Mouse (Mus musculus): ENCODE measurements around the gene Coro1b. TPM values are rescaled to one million over a fixed set of nuclear protein-coding genes. Genes with fewer than 3 reads are reported as not detected.

Gene Coro1b
- total and polyA plus RNA-seq, 3 experiments: 43.9 to 95.0 (median 45.1) TPM

GRCm38 (mm10) chr19:4139446-4139845 is 9.0 kb upstream of the Coro1b start, which contains the start of gene Gpr152:
Gene Gpr152 (plus strand): TSS chr19:4139787.
- Histone ChIP-seq H3K9ac (ENCODE audit: low read depth, low read length) (no peak within 1 kb of the TSS), H3K27ac (no peak within 1 kb of the TSS), H3K4me1 (ENCODE audit: control insufficient read depth, insufficient read depth, low read length) (no peaks in the 10 kb centered on the region), H3K79me2 (replicated peaks; ENCODE audit: control insufficient read depth, insufficient read depth, low read length) (no peaks in the 10 kb centered on the region), H3K27me3 (ENCODE audit: control insufficient read depth, insufficient read depth, low read length) (no peaks in the 10 kb centered on the region), H3K36me3 (ENCODE audit: control insufficient read depth, insufficient read depth, low read length) (no peaks in the 10 kb centered on the region), H3K4me3 (no peak within 1 kb of the TSS)
- intact Hi-C loops (cut with DNase I): no loop called here
- TF ChIP-seq POLR2A (IDR thresholded peaks at IDR 0.05; ENCODE audit: insufficient read depth, low read depth, low read length): no peak
- no peak for TF ChIP-seq CTCF (IDR thresholded peaks at IDR 0.05)
- TF ChIP-seq EP300 (IDR thresholded peaks at IDR 0.05; ENCODE audit: insufficient read depth, low read depth, low read length): no peak
- no peak for DNase-seq
- 84% methylated on average over 2 of the region's 2 CpGs for WGBS

DNA sequence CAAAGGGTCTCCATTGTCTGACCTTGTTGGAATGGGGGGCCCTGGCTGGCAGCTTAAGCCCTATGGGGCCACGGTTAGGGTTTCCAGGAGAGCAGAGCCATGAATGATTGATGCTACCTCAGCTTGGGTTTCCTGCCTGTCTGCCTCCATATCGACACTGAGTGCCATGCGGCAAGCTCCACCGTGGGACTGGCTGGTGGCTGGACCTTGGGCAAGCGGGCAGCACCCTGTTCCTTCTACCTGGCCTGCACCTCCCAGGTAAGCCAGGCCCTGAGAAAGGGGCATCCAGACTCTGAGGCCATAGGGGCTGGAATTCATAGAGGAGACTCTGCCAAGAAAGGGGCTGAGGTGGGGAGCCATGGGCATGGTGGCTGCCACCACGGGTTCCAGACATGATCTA is 8.3 kb upstream of the Coro1b start:
- DNase-seq: no peak
- intact Hi-C loops (cut with DNase I): no loop called here
- H3K27ac ChIP-seq: no peak overlapping the region
- no peak overlapping the region for H3K9ac ChIP-seq (ENCODE audit: low read depth, low read length)
- H3K79me2 ChIP-seq (replicated peaks; ENCODE audit: control insufficient read depth, insufficient read depth, low read length): no peaks in the 10 kb centered on the region
- no peaks in the 10 kb centered on the region for H3K36me3 ChIP-seq (ENCODE audit: control insufficient read depth, insufficient read depth, low read length)
- WGBS: 82% methylated on average over 6 of the region's 6 CpGs
- H3K4me3 ChIP-seq: no peak overlapping the region
- TF ChIP-seq CTCF (IDR thresholded peaks at IDR 0.05) (no peak), POLR2A (IDR thresholded peaks at IDR 0.05; ENCODE audit: insufficient read depth, low read depth, low read length) (no peak), EP300 (IDR thresholded peaks at IDR 0.05; ENCODE audit: insufficient read depth, low read depth, low read length) (no peak)
- H3K4me1 ChIP-seq (ENCODE audit: control insufficient read depth, insufficient read depth, low read length): 0 out of 2 replicates have a peak, but pooled peaks cover 1% of the 10 kb centered on the region
- H3K27me3 ChIP-seq (ENCODE audit: control insufficient read depth, insufficient read depth, low read length): no peaks in the 10 kb centered on the region

DNA sequence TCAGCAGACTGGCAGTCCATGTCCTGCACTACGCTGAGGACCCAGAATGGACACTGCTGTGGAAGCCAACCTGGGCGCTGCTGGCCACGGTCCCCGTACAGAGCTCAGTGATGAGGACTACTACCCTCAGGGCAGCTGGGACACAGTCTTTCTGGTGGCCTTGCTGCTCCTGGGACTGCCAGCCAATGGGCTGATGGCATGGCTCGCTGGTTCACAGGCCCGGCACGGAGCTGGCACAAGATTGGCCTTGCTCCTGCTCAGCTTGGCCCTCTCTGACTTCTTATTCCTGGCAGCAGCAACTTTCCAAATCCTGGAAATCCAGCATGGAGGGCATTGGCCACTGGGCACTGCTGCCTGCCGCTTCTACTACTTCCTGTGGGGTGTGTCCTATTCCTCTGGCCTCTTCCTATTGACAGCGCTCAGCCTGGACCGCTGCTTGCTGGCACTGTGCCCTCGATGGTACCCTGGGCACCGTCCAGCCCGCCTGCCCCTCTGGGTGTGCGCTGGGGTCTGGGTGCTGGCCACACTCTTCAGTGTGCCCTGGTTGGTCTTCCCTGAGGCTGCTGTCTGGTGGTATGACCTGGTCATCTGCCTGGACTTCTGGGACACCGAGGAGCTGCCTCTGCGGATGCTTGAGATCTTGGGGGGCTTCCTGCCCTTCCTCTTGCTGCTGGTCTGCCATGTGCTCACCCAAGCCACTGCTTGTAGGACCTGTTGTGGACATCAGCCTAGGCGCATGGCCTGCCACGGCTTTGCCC is 5.8 kb upstream of the Coro1b start:
- Histone ChIP-seq H3K79me2 (replicated peaks; ENCODE audit: control insufficient read depth, insufficient read depth, low read length) (no peaks in the 10 kb centered on the region), H3K4me3 (no peak overlapping the region), H3K9ac (ENCODE audit: low read depth, low read length) (no peak overlapping the region), H3K27me3 (ENCODE audit: control insufficient read depth, insufficient read depth, low read length) (no peaks in the 10 kb centered on the region), H3K4me1 (ENCODE audit: control insufficient read depth, insufficient read depth, low read length) (peaks cover 1% of the 10 kb centered on the region; the same call in 1 of the 2 replicates), H3K36me3 (ENCODE audit: control insufficient read depth, insufficient read depth, low read length) (no peaks in the 10 kb centered on the region), H3K27ac (no peak overlapping the region)
- no peak for DNase-seq
- 78% methylated on average over 18 of the region's 18 CpGs for WGBS
- no peak for TF ChIP-seq POLR2A (IDR thresholded peaks at IDR 0.05; ENCODE audit: insufficient read depth, low read depth, low read length)
- no peak for TF ChIP-seq CTCF (IDR thresholded peaks at IDR 0.05)
- TF ChIP-seq EP300 (IDR thresholded peaks at IDR 0.05; ENCODE audit: insufficient read depth, low read depth, low read length): no peak
- intact Hi-C loops (cut with DNase I): no loop called here

- H3K4me3 ChIP-seq: no peak within 1 kb of the TSS
- intact Hi-C loops (cut with DNase I): no loop called here
- H3K27ac ChIP-seq: peak within 1 kb of the TSS; percentile 68
- WGBS: 64% methylated on average over 7 of the region's 7 CpGs
- DNase-seq: no peak
- H3K36me3 ChIP-seq (ENCODE audit: control insufficient read depth, insufficient read depth, low read length): no peaks in the 10 kb centered on the region
- no peak within 1 kb of the TSS for H3K9ac ChIP-seq (ENCODE audit: low read depth, low read length)
- peaks cover 5% of the 10 kb centered on the region for H3K4me1 ChIP-seq (ENCODE audit: control insufficient read depth, insufficient read depth, low read length)
- H3K27me3 ChIP-seq (ENCODE audit: control insufficient read depth, insufficient read depth, low read length): no peaks in the 10 kb centered on the region
- TF ChIP-seq EP300 (IDR thresholded peaks at IDR 0.05; ENCODE audit: insufficient read depth, low read depth, low read length): no peak
- TF ChIP-seq POLR2A (IDR thresholded peaks at IDR 0.05; ENCODE audit: insufficient read depth, low read depth, low read length): no peak
- TF ChIP-seq CTCF (IDR thresholded peaks at IDR 0.05): no peak
- H3K79me2 ChIP-seq (replicated peaks; ENCODE audit: control insufficient read depth, insufficient read depth, low read length): no peaks in the 10 kb centered on the region
Measured at GRCm38 (mm10) chr19:4143759-4144268, 4.6 kb upstream of the Coro1b start, which contains the start of gene Cabp4. Gene Cabp4 (minus strand): TSS chr19:4144033.

DNA sequence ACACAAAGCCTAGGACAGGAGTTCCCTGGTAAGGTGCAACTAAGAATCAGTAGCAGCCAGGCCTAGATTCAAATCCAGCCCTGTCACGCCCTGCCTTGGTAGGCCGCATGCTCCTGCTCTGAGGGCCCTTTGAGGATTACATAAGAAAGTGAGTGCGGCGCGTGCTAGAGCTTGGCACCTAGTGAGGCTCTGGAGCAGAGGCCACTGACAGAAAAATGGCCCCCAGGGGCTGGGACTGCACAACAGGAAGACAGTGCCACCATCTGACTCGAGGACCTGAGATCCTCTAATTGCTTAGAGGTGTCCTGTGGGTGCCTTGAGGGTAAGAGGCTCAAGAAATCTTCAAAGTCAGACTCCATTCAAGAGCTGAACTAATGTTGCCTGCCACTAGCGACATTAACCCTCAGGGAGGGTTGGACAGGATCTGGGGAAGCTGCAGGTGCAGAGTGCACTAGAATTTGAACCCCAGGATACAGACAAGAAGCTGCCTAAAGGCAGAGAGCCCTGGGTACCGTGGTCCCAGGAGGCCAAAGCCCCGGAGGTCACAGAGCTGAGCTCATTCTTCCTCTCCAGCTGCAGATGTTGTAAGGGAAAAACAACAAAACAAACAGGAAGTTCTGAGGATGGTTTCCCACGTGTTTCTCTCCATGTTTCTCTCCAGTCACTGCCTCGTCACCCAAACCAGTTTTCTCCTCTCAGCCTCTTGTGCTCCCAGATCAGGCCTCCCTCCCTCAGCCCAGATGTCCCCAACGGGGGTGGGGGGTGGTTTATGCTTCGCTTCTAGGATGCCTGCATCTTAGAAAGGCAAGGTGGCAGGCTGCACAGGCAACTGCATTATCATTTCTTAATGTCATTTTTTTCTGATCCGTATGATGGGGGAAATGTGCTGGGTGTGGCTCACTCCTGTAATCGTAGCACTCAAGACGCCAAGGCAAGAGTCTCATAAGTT is 3.6 kb upstream of the Coro1b start:
- H3K4me1 ChIP-seq (ENCODE audit: control insufficient read depth, insufficient read depth, low read length): peaks cover 7% of the 10 kb centered on the region
- no peak overlapping the region for H3K4me3 ChIP-seq
- no peak for TF ChIP-seq CTCF (IDR thresholded peaks at IDR 0.05)
- TF ChIP-seq EP300 (IDR thresholded peaks at IDR 0.05; ENCODE audit: insufficient read depth, low read depth, low read length): no peak
- TF ChIP-seq POLR2A (IDR thresholded peaks at IDR 0.05; ENCODE audit: insufficient read depth, low read depth, low read length): no peak
- intact Hi-C loops (cut with DNase I): no loop called here
- peak in 1 of 2 experiments; percentile 63 for DNase-seq
- H3K9ac ChIP-seq (ENCODE audit: low read depth, low read length): no peak overlapping the region
- H3K79me2 ChIP-seq (replicated peaks; ENCODE audit: control insufficient read depth, insufficient read depth, low read length): no peaks in the 10 kb centered on the region
- peak overlapping the region; percentile 68 for H3K27ac ChIP-seq
- no peaks in the 10 kb centered on the region for H3K36me3 ChIP-seq (ENCODE audit: control insufficient read depth, insufficient read depth, low read length)
- WGBS: 55% methylated on average over 16 of the region's 16 CpGs
- H3K27me3 ChIP-seq (ENCODE audit: control insufficient read depth, insufficient read depth, low read length): no peaks in the 10 kb centered on the region

Measured in heart, adult 2 months (tissue).